Mouse (Mus musculus): ENCODE measurements around the gene Mchr1.

DNA sequence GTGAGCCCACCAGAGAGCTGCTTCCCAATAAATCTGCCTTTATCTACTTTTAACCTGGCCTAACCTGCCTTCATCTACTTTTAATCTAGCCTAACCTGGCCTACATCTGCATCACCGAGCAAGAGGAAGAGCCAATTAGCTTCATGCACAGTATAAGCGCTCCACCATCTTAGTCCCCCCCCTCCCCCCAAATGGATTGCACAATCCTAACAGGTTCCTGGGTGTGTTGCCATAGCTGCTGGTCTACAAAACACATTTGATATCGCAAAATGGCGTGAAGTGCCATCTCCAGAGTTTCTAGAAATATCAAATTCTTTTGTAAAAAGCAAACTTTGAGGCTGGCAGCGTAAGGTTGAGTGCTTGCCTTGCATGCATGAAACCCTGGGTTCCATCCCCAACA is 24.0 kb downstream of the Mchr1 start:
- TF ChIP-seq POLR2A (IDR thresholded peaks at IDR 0.05; ENCODE audit: control insufficient read depth, low read depth, low read length) (no peak), CTCF (IDR thresholded peaks at IDR 0.05; ENCODE audit: control insufficient read depth, insufficient read depth, insufficient replicate concordance, low read depth, low read length) (no peak)
